Mouse (Mus musculus) lung, adult 2 months (tissue): ENCODE results near the gene Oxct1.

ENCODE experiments used
- CTCF ChIP-seq: fragments of 200-500 bp; IDR thresholded peaks from 2 replicates; pipeline ENCODE4 v1.5.1; 2011; ENCODE audit warnings: mild to moderate bottlenecking, low read length, control low read depth; ENCODE audit not compliant: insufficient read depth
- POLR2A ChIP-seq: fragments of 200-500 bp; IDR thresholded peaks from 2 replicates; pipeline ENCODE4 v1.6.1; 2011; ENCODE audit warnings: low read depth, mild to moderate bottlenecking, control low read depth, low read length, borderline replicate concordance; ENCODE audit errors: extremely low read depth

DNA sequence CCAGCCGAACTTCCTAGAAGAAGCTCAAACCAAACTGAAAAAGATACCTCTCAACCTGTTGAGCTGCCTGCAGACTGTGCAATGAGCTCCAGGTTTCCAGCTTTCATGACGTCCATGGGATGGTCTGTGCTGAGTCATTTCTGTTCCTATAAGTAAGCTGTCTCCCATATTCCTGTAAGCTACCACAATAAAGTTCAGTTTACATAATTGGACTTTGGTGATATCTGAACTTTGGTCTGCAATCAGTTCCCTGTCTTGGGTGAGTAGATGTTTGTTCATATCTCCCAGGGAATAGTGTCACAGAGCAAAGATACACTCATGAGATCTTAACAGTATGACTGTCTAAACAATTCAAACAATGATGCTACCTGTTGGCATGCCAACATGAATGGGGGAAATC, 141.8 kb downstream of the Oxct1 start:
- TF ChIP-seq CTCF (no peak), POLR2A (no peak)
